Mouse (Mus musculus) hindbrain, embryonic 13.5 days (tissue): ENCODE data around the gene Ppp1r26. TPM values are rescaled to one million over a fixed set of nuclear protein-coding genes. Genes with fewer than 3 reads are reported as not detected.

Experiments
- ATAC-seq: fragments of 200-750 bp; cut with Nextera tagmentation; 2 replicates; pipeline ENCODE4 v1.8.0; 2017; ENCODE audit warnings: moderate TSS enrichment; ENCODE audit not compliant: low FRiP score
- H3K27ac ChIP-seq: fragments of 300-500 bp; sonication (generic); 2 replicates; pipeline ENCODE4 v1.5.1; 2015; ENCODE audit warnings: inconsistent platforms, mild to moderate bottlenecking, moderate library complexity
- H3K27me3 ChIP-seq: fragments of 300-500 bp; sonication (generic); 2 replicates; pipeline ENCODE4 v1.6.1; 2015; ENCODE audit warnings: mild to moderate bottlenecking, inconsistent platforms
- H3K36me3 ChIP-seq: fragments of 300-500 bp; sonication (generic); 2 replicates; pipeline ENCODE4 v1.6.1; 2015; ENCODE audit warnings: mild to moderate bottlenecking, inconsistent platforms
- H3K4me1 ChIP-seq: fragments of 300-500 bp; sonication (generic); replicated peaks from 2 replicates; pipeline ENCODE4 v1.6.1; 2015; ENCODE audit warnings: inconsistent platforms
- H3K4me2 ChIP-seq: fragments of 300-500 bp; sonication (generic); 2 replicates; pipeline ENCODE4 v1.6.1; 2015; ENCODE audit warnings: inconsistent platforms, mild to moderate bottlenecking, moderate library complexity
- H3K4me3 ChIP-seq: fragments of 300-500 bp; sonication (generic); 2 replicates; pipeline ENCODE4 v1.5.1; 2015; ENCODE audit warnings: mild to moderate bottlenecking, inconsistent platforms
- H3K9ac ChIP-seq: fragments of 300-500 bp; sonication (generic); 2 replicates; pipeline ENCODE4 v1.6.1; 2015; ENCODE audit warnings: mild to moderate bottlenecking, inconsistent platforms
- H3K9me3 ChIP-seq: fragments of 300-500 bp; sonication (generic); 2 replicates; pipeline ENCODE4 v1.6.1; 2016; ENCODE audit warnings: inconsistent platforms
- WGBS: fragments of 180-500 bp; shearing (Covaris S2); methylation state at CpG from one replicate; pipeline ENCODE4 v1.1.7; 2015; 5-methylcytosine and 5-hydroxymethylcytosine counted together
- polyA plus RNA-seq: library from polyadenylated mRNA; unstranded; fragments of >200 nt; fragmentation: Nextera tagmentation; extraction: Ambion mirVana; gene quantifications from 2 replicates; pipeline ENCODE4 v1.2.1, GENCODE M21; 2015

The Ppp1r26 gene
- polyA plus RNA-seq, 1 experiment from 2014 or later, result 11.3 TPM

DNA sequence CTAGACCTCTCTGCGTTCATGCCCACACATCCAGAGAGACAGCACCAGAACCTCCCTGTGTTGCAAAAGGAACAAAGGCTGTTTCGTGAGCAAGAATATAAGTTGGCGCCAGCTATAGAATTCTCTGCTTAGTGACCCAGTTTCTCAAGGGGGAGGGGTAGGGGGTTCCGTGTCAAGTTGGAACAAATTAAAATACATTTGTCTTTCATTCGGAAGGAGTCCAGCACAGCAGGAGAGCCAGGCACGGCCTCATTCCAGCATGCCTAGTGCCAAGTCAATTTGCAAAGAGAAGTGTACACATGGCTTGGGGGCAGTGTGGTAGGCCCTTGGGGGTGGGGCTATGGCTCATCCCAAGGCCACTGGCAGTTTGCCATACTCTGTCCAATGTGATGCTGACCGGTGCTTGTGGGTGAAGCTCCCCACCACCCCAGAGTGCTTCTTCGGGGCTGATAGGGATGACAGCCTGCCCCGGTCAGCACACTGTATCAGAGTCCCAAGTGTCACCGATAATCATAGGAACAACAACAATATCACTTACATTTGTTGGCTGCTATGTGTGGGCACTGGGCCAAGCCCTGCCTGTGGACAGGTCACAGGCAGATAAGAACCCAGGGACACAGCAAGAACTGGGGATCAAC, 31.1 kb upstream of the Ppp1r26 start:
- no peaks in the 10 kb centered on the region for H3K36me3 ChIP-seq
- H3K27ac ChIP-seq, result peak overlapping the region; percentile 62; the same call in 1 of the 2 replicates
- 45% methylated on average over 10 of the region's 10 CpGs for WGBS
- peaks cover 22% of the 10 kb centered on the region for H3K4me1 ChIP-seq
- no peak overlapping the region for H3K4me2 ChIP-seq
- no peak for ATAC-seq
- no peak overlapping the region for H3K4me3 ChIP-seq
- no peak overlapping the region for H3K9ac ChIP-seq
- no peaks in the 10 kb centered on the region for H3K9me3 ChIP-seq
- peaks cover 19% of the 10 kb centered on the region; the same call in 1 of the 2 replicates for H3K27me3 ChIP-seq

DNA sequence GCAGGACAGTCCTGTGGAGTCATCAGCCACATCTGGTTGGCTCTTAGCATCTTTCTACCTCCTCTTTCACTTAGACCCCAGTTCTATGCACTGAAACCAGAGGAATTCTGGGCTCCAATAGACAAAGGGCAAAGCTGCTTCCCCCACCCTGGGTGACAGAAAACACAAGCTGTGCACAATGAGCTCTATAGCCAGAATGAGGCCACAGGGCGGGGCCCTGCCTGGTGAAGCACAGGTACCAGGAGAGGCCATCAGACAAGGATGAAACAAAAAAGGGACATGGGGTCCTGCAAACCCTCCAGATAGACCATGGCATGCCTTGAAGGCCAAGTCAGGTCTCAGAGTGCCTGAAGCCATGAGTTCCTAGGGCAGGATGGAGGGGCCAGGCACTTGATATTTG, 30.1 kb upstream of the Ppp1r26 start:
- H3K9ac ChIP-seq, result no peak overlapping the region
- H3K4me3 ChIP-seq, result no peak overlapping the region
- H3K27me3 ChIP-seq, result peaks cover 19% of the 10 kb centered on the region; the same call in 1 of the 2 replicates
- no peaks in the 10 kb centered on the region for H3K36me3 ChIP-seq
- no peaks in the 10 kb centered on the region for H3K9me3 ChIP-seq
- H3K4me2 ChIP-seq, result no peak overlapping the region
- no peak for ATAC-seq
- peaks cover 22% of the 10 kb centered on the region for H3K4me1 ChIP-seq
- 85% methylated on average over 1 of the region's 1 CpGs for WGBS
- no peak overlapping the region for H3K27ac ChIP-seq

DNA sequence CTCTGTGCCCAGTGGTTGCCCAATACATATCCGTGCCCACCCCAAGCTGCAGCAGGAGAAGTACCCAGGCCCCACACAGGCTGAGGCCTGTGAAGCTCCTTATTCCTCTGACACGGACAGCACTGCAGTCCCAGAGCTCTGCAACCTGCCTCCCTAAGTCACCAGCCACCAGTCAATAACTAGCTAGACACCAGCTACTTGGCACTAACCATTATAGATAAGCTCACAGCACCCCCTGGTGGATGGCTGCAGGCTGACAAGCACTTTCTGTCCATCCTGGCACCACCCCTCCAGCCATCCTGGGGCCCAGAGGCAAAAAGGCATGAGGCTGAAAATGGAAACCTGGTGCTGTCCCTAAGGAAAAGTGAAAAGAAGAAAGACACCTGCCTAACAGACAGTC, 28.6 kb upstream of the Ppp1r26 start:
- H3K4me2 ChIP-seq, result no peak overlapping the region
- ATAC-seq, result peak; percentile 52; the same call in 1 of the 2 replicates
- no peaks in the 10 kb centered on the region for H3K9me3 ChIP-seq
- WGBS, result 35% methylated on average over 2 of the region's 2 CpGs
- peaks cover 22% of the 10 kb centered on the region for H3K4me1 ChIP-seq
- H3K27ac ChIP-seq, result no peak overlapping the region
- no peak overlapping the region for H3K9ac ChIP-seq
- H3K36me3 ChIP-seq, result no peaks in the 10 kb centered on the region
- H3K27me3 ChIP-seq, result peaks cover 14% of the 10 kb centered on the region; the same call in 1 of the 2 replicates
- no peak overlapping the region for H3K4me3 ChIP-seq

DNA sequence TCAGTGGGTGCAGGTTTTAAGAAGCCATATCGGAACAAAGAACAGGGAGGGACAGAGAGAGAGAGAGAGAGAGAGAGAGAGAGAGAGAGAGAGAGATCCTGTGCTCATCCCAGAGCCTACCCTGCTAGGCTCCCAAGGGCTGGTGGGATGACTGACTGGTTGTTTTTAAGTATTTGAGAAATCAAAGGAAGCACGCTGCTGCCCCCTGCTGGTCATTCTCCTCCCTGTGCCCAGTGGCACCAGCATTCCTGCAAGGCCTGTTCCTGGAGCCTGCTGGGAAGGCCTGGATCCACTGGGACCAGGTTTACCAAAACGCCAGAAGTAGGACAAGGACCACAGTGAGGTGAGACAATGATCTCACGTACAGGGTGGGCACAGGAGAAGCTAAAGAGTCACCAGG, 26.7 kb upstream of the Ppp1r26 start:
- peak; percentile 27; the same call in 1 of the 2 replicates for ATAC-seq

DNA sequence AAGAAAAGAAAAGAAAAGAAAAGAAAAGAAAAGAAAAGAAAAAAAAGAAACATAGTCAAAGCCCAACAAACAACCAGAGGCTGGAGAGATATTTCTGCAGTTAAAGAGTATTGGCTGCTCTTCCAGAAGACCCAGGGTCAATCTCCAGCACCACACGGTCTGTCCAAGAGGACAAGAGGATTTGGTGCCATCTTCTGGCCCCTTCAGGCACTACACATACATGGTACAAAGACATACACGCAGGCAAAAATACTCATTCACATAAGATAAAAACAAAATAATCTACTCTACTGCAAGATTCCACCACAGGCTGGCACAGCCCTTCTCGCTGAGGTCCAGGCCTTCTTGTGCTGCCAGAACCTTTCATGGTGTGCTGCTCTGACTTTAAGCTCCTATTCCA, 23.4 kb upstream of the Ppp1r26 start:
- H3K27me3 ChIP-seq, result peaks cover 7% of the 10 kb centered on the region; the same call in 1 of the 2 replicates
- no peak for ATAC-seq
- H3K4me3 ChIP-seq, result no peak overlapping the region
- H3K36me3 ChIP-seq, result no peaks in the 10 kb centered on the region
- no peak overlapping the region for H3K9ac ChIP-seq
- 27% methylated on average over 3 of the region's 3 CpGs for WGBS
- H3K9me3 ChIP-seq, result no peaks in the 10 kb centered on the region
- no peak overlapping the region for H3K4me2 ChIP-seq
- H3K4me1 ChIP-seq, result peaks cover 18% of the 10 kb centered on the region
- no peak overlapping the region for H3K27ac ChIP-seq

More for the DNA sequence above, 26.7 kb upstream of the Ppp1r26 start:
- peaks cover 13% of the 10 kb centered on the region; the same call in 1 of the 2 replicates for H3K27me3 ChIP-seq
- no peak overlapping the region for H3K4me3 ChIP-seq
- H3K4me1 ChIP-seq, result peaks cover 22% of the 10 kb centered on the region
- H3K9me3 ChIP-seq, result no peaks in the 10 kb centered on the region
- WGBS, result 15% methylated on average over 4 of the region's 4 CpGs
- no peak overlapping the region for H3K27ac ChIP-seq
- no peaks in the 10 kb centered on the region for H3K36me3 ChIP-seq
- H3K9ac ChIP-seq, result no peak overlapping the region
- no peak overlapping the region for H3K4me2 ChIP-seq

DNA sequence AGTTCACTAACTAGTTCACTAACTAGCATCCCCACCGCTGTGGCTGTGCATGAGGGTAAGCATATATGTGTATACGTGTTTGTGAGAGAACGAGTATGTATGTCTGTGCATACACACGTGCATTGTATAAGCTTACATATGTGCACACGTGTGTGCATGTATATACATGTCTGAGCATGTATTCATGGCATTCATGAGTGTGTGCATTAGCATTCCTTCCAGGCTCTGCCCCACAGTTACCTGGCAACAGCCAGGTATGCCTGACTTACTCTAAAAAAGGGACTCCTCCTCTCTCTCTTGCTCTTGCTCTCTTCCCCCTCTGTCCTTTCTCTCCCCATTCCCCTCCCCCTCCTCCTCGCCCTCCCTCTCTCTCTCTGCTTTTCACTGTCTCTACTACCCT, 19.4 kb upstream of the Ppp1r26 start:
- no peak overlapping the region for H3K4me2 ChIP-seq
- no peaks in the 10 kb centered on the region for H3K27me3 ChIP-seq
- H3K9ac ChIP-seq, result no peak overlapping the region
- 85% methylated on average over 6 of the region's 6 CpGs for WGBS
- H3K36me3 ChIP-seq, result no peaks in the 10 kb centered on the region
- no peak overlapping the region for H3K27ac ChIP-seq
- ATAC-seq, result no peak
- H3K4me1 ChIP-seq, result peaks cover 16% of the 10 kb centered on the region
- H3K9me3 ChIP-seq, result no peaks in the 10 kb centered on the region
- H3K4me3 ChIP-seq, result no peak overlapping the region

DNA sequence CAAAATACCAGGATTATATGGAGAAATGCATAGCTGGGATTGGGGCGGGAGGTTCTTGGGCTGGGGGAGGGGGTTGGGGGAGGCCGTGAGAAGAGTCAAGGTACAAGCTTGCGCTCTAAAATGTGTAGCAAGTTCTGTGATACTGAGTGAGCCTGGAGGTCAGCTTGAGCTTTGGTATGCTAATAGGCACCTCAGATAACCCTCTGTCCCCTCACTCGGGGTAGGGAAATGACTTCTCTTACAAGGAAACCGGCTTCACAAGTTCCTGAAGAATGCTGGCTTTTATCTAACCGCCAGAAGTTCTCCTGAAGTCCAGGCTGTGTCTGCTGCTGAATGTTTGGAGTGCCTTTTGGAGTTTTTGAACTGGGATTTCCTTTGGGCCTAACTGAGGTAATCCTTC, 15.8 kb upstream of the Ppp1r26 start:
- Histone ChIP-seq H3K4me1 (peaks cover 9% of the 10 kb centered on the region), H3K4me3 (no peak overlapping the region), H3K27me3 (no peaks in the 10 kb centered on the region), H3K9me3 (no peaks in the 10 kb centered on the region), H3K36me3 (no peaks in the 10 kb centered on the region), H3K27ac (no peak overlapping the region), H3K9ac (no peak overlapping the region), H3K4me2 (no peak overlapping the region)
- ATAC-seq, result no peak
- WGBS, result 69% methylated on average over 6 of the region's 6 CpGs

DNA sequence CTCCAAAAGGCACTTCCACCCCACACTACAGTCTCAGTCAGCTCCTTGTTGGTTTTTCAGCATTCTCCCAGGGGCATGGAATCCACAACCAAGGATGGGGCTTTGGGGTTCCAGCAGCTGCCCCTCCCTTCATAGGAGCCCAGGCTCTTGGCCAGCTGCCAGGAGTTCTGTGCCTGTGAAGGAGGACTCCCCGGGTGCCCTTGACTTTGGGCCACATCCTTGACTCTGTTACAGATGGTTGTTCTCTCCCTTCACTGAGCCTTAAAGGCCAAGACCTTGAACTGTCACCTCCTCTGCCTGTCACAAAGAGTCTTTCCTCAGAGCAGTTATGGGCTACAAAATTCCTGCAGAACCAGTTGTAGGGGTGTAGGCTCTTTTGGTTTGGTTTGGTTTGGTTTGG, 13.8 kb upstream of the Ppp1r26 start:
- no peak overlapping the region for H3K27ac ChIP-seq
- H3K4me3 ChIP-seq, result no peak overlapping the region
- no peak overlapping the region for H3K4me2 ChIP-seq
- ATAC-seq, result no peak
- H3K9me3 ChIP-seq, result no peaks in the 10 kb centered on the region
- no peak overlapping the region for H3K9ac ChIP-seq
- H3K36me3 ChIP-seq, result no peaks in the 10 kb centered on the region
- H3K27me3 ChIP-seq, result no peaks in the 10 kb centered on the region
- 0 out of 2 replicates have a peak, but pooled peaks cover 2% of the 10 kb centered on the region for H3K4me1 ChIP-seq
- WGBS, result 29% methylated on average over 1 of the region's 1 CpGs

DNA sequence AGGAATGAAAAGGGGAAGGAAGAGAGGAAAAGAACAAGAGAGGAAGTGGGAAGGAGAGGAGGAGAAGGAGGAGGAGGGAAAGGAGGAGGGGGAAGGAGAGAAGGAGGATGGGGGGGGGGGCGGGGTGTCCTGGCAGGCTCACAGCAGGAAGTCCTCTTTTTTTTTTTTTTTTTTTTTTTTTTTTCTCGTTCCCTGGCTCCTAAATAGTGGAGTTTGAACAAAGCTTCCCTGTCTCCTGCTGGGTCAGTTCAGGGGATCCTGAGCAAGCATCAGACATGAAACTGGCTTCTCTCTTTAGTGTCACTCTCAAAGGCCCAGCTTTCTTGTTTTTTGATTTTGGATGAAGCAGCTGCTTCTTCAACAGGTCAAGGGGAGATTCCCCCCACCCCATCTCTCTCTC, 13.1 kb upstream of the Ppp1r26 start:
- no peak overlapping the region for H3K9ac ChIP-seq
- no peak overlapping the region for H3K4me3 ChIP-seq
- WGBS, result no CpG with 5 or more reads among the region's 2 CpGs
- H3K9me3 ChIP-seq, result no peaks in the 10 kb centered on the region
- H3K27me3 ChIP-seq, result no peaks in the 10 kb centered on the region
- H3K4me1 ChIP-seq, result 0 out of 2 replicates have a peak, but pooled peaks cover 2% of the 10 kb centered on the region
- H3K36me3 ChIP-seq, result no peaks in the 10 kb centered on the region
- H3K4me2 ChIP-seq, result no peak overlapping the region
- H3K27ac ChIP-seq, result no peak overlapping the region
- no peak for ATAC-seq

DNA sequence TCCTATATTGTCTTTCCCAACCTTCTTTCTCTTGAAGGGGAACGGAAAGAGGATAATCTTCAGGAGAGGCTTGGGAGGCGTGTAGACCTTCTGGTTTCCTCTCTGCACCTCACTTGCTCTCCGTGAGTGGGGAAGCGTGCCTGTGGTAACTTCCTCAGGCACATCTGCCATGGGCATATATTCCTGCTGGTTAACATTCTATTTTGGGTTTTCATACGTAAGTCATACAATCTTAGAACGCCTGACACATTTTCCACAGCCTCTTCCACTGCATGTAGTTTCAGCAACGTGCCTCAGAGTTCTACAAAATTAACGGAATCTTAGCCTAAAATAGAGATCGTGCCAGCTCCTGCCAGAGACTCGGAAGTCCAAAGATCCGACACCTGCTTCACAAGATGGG, 11.2 kb upstream of the Ppp1r26 start:
- Histone ChIP-seq H3K4me1 (0 out of 2 replicates have a peak, but pooled peaks cover 2% of the 10 kb centered on the region), H3K27ac (no peak overlapping the region), H3K36me3 (no peaks in the 10 kb centered on the region), H3K9ac (no peak overlapping the region), H3K4me3 (no peak overlapping the region), H3K9me3 (no peaks in the 10 kb centered on the region), H3K4me2 (no peak overlapping the region), H3K27me3 (no peaks in the 10 kb centered on the region)
- no peak for ATAC-seq
- WGBS, result 92% methylated on average over 11 of the region's 11 CpGs

DNA sequence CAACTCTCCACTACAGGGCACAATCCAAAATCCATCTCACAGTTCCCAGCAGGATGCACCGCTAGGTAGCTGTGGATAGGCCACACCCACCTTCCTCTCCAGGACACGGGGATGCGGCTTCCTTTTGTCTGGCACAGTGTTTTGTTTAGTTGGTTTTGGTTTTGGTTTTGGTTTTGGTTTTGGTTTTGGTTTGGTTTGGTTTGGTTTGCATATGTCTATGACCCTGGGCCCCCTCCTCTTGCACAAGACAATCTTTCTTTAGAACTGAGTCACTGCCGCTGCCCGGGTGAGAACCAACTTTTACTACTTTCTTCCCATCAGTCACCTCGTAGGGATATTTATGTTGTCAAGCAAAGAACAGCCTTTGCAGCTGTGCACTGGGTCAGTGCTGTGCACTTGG, 5.8 kb upstream of the Ppp1r26 start:
- no peak overlapping the region for H3K4me3 ChIP-seq
- H3K4me1 ChIP-seq, result peaks cover 3% of the 10 kb centered on the region
- WGBS, result 78% methylated on average over 6 of the region's 6 CpGs
- H3K4me2 ChIP-seq, result no peak overlapping the region
- ATAC-seq, result no peak
- no peak overlapping the region for H3K9ac ChIP-seq
- H3K36me3 ChIP-seq, result no peaks in the 10 kb centered on the region
- H3K27ac ChIP-seq, result no peak overlapping the region
- H3K27me3 ChIP-seq, result no peaks in the 10 kb centered on the region
- no peaks in the 10 kb centered on the region for H3K9me3 ChIP-seq

DNA sequence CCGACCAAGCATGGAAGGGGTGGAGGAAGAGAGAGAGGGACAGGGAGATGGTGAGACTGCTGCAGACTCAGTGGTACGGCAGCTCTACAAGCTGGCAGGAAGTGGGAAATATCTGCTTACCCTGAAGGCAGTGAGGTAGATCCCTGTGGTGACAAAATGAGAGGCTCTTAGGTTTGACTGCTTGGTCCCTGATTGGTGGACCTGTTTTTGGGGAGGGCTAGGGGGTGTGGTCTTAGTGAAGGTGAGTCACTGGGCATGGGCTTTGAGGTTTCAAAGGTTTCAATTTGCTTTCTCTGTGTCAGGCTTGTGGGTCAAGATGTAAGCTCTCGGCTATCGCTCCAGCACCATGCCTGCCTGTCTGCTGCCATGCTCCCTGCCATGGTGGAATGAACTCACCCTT, 1.5 kb upstream of the Ppp1r26 start:
- WGBS, result 81% methylated on average over 4 of the region's 4 CpGs
- H3K4me3 ChIP-seq, result no peak overlapping the region
- no peak overlapping the region for H3K27ac ChIP-seq
- H3K4me1 ChIP-seq, result peaks cover 21% of the 10 kb centered on the region
- H3K27me3 ChIP-seq, result no peaks in the 10 kb centered on the region
- no peak overlapping the region for H3K4me2 ChIP-seq
- H3K36me3 ChIP-seq, result peaks cover 8% of the 10 kb centered on the region
- H3K9me3 ChIP-seq, result no peaks in the 10 kb centered on the region
- ATAC-seq, result no peak
- H3K9ac ChIP-seq, result no peak overlapping the region

DNA sequence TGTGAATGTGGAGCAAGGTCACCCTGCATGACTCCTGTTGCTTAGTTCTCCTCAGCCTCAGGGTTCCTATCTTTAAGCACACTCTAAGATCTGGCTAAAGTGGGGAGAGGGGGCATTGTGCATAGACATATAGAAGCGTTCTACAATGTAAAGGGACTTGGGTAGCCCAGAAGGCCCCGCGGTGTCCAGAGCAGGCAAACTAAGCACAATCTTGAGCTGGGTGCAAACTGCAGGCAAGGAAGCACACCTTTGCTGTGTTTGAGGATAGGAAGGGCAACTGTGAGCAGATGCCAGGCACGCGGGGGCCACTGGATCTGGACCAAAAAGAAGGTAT, 452 bp upstream of the Ppp1r26 start:
- Histone ChIP-seq H3K27me3 (no peaks in the 10 kb centered on the region), H3K27ac (peak overlapping the region; percentile 89), H3K4me1 (peaks cover 21% of the 10 kb centered on the region), H3K9me3 (no peaks in the 10 kb centered on the region), H3K4me2 (peak overlapping the region; percentile 86), H3K36me3 (peaks cover 18% of the 10 kb centered on the region), H3K9ac (peak overlapping the region; percentile 91), H3K4me3 (peak overlapping the region; percentile 77)
- 3% methylated on average over 5 of the region's 5 CpGs for WGBS
- ATAC-seq, result 0 out of 2 replicates have a peak, but pooled peaks have one; percentile 14
